Mouse (Mus musculus) E14TG2a.4 (cell line): ENCODE measurements around the gene Jpt2.
"Not testable (repeated sequence)": the region's sequence is repeated elsewhere in the genome, so short reads cannot be mapped to it uniquely, and the experiment has no call there.

ENCODE experiments used
- CTCF ChIP-seq: conservative IDR thresholded peaks from 2 replicates; pipeline ENCODE4 v1.5.1; 2014; ENCODE audit warnings: low read length
- NANOG ChIP-seq: IDR thresholded peaks from 2 replicates; pipeline ENCODE4 v1.6.1; 2014; ENCODE audit warnings: borderline replicate concordance, low read length, mixed read lengths

DNA sequence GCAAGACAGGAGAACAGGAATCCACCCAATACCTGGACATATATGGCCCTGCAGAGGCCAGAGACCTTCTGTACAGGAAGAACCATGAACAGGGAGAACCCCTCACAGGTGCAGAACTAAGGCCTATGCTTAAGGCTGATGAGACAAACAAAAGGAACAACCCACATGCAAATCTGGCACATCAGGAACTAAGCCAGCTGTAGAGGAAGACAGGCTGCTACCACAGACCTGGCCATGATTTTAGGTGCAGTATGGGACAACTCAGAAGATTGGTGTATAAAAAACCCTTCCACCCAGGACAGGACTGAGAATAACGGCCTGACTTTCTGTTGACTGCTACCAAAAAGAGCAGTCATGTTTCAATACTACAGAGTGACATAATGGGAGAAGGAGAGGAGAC lies 16.9 kb downstream of the Jpt2 start:
- not testable (repeated sequence) for TF ChIP-seq CTCF, NANOG
